Mouse (Mus musculus) Muller cell, postnatal 12 days (primary cell): ENCODE data around the gene Ciz1.
A peak's percentile ranks its signal among the peaks of the same experiment; 100 is the strongest.

Source experiments
- DNase-seq: peaks from one replicate; pipeline ENCODE4 v3.0.0-alpha.2; 2015; ENCODE audit errors: inconsistent ontology term

The Ciz1 gene

GRCm38 (mm10) chr2:32416556-32416955, 64.4 kb downstream of the Ciz1 start:
- DNase-seq = no peak

GRCm38 (mm10) chr2:32417486-32417885, 65.4 kb downstream of the Ciz1 start:
- no peak for DNase-seq

GRCm38 (mm10) chr2:32418430-32419151, 66.5 kb downstream of the Ciz1 start:
- no peak for DNase-seq

DNA sequence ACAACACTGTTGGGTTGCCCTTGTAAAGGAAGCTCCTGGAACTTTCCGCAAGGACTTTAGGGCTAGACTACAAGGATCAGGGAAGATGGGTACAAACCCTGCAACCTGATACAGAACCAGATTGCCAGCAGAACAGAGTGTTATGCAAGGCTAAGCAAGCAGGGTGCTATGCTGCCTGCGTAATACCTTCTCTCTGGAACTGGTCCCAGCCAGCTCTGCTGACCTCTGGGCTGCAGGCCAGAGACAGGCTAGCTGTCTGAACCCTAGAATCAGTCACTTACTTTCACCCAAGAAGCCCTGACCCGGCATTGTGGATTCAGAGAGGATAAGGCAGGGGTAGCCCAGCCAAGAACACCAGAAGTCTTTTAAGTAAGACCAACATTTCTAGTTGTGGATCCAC, 67.2 kb downstream of the Ciz1 start:
- peak; percentile 42 for DNase-seq

- no peak for DNase-seq
Observed at GRCm38 (mm10) chr2:32420066-32420608, 68.0 kb downstream of the Ciz1 start.

DNA sequence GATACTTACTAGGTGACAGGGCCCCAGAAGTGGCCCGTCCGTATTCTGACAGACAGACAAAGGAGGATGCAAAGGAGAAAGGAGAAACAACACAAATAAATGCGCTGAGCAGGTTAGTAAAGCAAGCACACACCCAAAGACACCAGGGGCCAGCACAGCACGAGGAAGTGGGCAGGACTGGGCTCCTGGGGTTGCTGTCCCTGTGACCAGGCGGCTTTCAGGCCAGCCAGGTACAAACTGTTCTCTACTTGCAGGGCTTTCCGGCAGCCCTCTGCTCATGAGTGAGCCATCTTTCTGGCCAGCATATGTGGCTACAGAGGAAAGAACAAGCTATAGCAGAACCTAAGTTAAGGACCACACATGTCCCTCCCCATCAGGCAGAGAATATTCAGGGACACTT, 68.5 kb downstream of the Ciz1 start:
- DNase-seq = no peak

DNA sequence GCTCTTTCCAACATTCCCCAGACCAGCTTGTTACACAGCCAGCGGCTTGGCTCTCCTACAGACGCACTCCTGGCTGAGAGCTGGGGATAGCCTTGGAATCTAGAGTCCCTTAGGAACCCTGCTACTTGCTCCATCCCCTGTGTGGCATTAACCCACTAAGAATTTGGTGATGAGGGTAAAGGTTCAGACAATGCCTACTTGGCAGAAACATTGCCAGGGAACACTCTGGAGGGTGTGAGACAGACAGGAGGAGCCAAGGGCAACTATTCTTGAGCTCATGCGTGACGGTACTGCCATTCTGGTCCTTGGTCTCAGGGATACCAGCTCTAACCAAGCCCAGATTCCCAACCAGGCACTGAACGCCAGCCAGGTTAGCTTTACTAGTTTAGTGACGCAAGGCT, 69.7 kb downstream of the Ciz1 start:
- DNase-seq = no peak

DNA sequence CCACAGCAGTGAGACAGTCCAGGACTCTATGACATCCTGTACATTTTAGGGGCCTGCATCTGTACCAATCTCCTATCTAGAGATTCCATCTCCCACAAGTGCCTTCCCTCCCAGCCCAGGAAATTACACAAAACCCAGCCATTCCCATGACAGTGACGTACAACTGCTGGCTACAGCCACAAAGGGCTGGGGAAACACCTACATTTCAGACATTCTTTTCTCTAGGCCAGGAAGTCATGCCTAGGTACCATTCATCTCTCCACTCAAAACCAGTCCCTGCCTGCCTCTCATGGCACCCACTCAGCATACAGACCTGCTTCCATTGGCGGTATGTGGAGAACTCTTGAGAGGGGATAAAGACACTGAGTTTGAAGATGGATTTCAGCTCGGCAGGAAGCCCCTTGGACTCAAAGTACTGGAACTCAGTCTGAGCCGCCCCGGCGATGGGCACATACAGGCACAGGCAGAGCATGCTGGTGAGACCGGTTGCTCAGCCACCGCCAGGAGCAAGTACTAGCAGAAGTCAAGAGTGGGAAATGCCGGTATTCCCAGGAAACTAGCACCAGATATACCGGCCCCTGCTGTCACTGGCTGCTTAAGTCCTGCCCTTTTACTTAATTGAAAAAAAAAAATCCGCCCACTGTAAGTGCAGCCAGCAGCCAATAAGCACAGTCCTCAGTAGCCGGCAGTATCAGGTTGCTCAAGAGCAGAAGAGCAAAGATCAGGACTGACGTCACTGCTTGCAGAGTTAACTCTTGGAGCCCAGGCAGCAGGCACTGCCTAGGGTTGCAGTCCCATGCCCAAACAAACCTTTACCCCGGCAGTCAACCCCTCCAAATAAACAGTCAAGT, 71.6 kb downstream of the Ciz1 start:
- peak; percentile 87 for DNase-seq

DNA sequence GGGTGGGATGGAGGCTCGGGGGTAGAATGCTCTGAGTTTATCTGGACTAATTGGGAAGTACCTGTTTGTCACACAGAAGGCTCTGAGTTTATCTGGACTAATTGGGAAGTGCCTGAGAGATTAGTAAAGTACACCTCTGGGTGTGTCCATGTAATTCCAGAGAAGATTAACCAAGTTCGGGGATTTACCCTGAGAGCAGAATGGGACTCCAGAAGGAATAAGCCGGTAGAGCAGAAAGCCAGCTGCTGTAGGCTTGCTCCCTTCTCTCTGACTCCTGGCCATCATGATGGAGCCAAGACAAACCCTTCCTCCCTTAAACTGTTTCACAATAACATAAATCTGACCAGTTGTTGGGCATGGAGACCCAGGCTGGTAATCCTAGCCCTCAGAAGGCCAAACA, 72.7 kb downstream of the Ciz1 start:
- DNase-seq = no peak

DNA sequence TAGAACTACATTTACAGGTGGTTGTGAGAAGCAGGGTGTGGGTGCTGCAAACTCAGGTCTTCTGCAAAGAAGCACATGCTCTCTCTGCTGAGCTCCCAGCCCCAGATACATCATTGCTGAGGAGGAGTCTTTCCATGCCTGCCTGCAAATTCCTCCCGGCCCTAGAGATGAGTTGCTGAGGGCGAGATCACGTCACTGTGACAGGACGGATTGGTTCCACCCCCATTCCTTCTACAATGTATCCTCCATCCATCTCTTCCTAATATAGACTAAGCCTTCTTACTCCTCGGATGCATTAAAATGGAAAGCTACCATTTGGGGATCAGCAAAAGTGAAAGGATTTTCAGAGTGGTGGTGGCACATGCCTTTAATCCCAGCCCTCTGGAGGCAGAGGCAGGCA, 73.4 kb downstream of the Ciz1 start:
- no peak for DNase-seq

DNA sequence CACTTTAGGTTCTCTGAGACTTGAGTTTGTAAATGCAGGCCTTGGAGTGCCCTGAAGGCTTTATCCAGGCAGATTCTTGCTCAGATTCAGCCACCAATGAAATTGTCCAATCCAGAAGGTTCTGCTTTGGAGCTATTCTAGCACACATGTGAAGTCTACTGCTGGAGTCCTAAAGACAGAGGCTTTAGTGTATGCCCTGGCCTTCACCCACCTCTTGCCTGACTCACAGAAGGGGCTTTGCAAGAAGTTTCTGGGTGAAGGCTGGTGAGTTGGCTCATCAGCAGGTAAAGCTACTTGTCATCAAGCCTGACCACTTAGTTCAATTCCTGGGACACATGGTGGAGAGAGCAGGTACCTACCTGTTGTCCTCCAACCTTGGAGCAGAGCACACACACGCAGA, 74.0 kb downstream of the Ciz1 start:
- DNase-seq = no peak

- DNase-seq = no peak
Observed at GRCm38 (mm10) chr2:32427720-32428119, 75.6 kb downstream of the Ciz1 start.

GRCm38 (mm10) chr2:32428262-32428722, 76.2 kb downstream of the Ciz1 start:
- no peak for DNase-seq

DNA sequence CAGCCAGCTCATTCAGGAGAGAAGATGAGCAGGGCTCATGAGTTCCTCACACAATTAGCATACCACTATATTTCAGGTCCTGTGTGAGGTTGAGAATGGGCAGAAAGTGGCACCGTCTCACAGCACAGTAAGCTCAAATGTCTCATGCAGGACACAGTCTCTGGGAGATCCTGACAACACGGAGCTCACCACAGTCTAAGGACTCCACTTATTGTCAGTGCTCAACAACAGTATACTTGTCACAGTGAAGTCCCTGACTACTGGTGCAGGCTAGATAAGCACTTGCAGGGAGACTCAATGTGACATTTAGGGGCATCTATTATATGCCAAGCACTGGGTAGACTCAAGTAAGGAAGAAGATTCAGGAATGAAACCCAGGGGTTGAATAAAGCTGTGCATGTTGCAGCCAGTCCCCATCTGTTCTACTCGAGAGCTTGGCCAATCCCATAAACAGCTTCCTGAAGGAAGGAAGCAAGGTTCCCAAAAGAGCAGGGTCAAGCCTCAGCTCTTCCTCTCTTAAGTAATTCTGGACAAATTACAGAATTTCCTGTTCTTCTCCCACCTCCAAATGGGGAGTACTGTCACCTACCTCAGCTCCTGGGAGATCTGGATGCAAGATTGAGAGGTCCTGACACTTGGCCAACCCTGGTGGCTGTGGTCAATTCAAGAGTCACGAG, 77.2 kb downstream of the Ciz1 start:
- DNase-seq = no peak
